Mouse (Mus musculus): ENCODE measurements at regions not wholly inside any gene's neighbourhood (a gene's known extent, or its start where the extent isn't known, plus 50 kb on each side); places are given as distances from the start of the nearest gene placed in this dataset.

DNA sequence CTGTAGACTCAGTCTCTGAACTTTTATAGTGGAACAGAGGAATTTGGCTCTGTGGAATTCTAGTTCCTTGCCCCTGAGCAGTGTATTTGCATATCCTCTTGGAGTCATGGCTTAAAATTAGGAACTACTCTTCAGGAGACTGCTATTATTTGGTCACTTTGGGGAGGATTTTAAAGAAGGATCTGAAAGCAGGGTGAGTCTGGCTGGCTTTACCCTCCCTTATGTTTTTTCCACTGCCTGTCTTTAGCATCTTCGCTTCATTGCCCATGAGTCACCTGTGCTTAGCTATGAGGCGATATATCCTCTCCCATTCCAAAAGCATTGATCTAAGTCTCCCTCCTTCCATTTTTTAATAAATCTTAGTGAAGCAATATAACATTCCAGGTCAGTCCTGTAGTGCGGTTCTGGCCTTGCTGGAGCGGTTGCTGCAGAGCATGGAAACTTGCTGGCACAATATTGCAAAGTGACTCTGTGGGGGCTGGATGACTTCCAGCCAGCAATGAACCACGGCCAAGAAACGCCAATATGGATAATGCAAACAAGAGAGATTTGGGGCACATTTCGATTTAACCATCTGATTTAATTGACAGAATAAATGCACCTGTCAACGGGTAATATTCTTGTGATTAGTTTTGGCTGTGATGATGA, 230.4 kb upstream of the Vrk2 start:
- TF ChIP-seq CTCF (conservative IDR thresholded peaks at IDR 0.05 in 1 of 2, IDR thresholded peaks at IDR 0.05 in 1 of 2; ENCODE audit: low read depth in 2 of 2, low read length in 2 of 2) (no peak), MAX (IDR thresholded peaks at IDR 0.05; ENCODE audit: low read length) (no peak), POLR2A (IDR thresholded peaks at IDR 0.05; ENCODE audit: low read depth, low read length) (no peak), TBP (conservative IDR thresholded peaks at IDR 0.05; ENCODE audit: low read depth, low read length) (no peak)
